Mouse (Mus musculus) naive thymus-derived CD4-positive, alpha-beta T cell, adult 2 months (primary cell): ENCODE measurements around the gene Ppp1r10.

ENCODE experiments used
- DNase-seq: peaks from one replicate; pipeline ENCODE4 v3.0.0-alpha.2; 2011; ENCODE audit warnings: low read depth

Ppp1r10 gene

GRCm38 (mm10) chr17:35916297-35917142 is at the start of gene Ppp1r10, which contains the start of gene Mrps18b:
Ppp1r10 (plus strand) TSS chr17:35916434.
Mrps18b (minus strand) TSS chr17:35916389.
- peak; percentile 100 for DNase-seq

GRCm38 (mm10) chr17:35866911-35867890 is 49.0 kb upstream of the Ppp1r10 start:
- peak; percentile 60 for DNase-seq

DNA sequence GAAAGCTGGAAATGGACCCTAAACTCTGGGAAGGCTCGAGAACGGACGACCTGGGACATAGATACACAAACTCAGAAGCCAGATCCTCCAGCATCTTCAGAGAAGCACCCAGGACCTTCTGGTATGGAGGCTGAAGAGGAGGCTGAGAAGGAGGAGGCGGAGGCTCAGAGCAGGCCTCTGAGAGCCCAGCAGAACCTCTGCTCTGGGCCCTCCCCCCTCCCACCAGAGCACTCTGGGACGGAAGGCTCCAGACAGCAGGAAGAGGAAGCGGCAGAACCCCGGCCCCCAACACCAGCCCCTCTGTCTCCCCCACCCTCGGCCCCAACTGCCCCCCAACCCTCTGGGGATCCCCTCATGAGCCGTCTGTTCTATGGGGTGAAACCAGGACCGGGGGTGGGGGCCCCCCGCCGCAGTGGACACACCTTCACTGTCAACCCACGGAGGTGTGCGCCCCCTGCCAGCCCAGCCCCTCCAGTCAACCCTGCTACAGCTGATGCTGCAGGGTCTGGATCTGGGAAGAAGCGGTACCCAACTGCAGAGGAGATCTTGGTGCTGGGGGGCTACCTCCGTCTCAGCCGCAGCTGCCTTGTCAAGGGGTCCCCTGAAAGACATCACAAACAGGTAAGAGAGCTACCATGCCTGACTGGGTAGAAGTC is 47.9 kb upstream of the Ppp1r10 start:
- DNase-seq: peak; percentile 70

GRCm38 (mm10) chr17:35868961-35869345 is 47.3 kb upstream of the Ppp1r10 start:
- no peak for DNase-seq

- peak; percentile 49 for DNase-seq
These were observed 46.7 kb upstream of the Ppp1r10 start for GRCm38 (mm10) chr17:35869346-35870067.

- DNase-seq: peak; percentile 81
These were observed 45.9 kb upstream of the Ppp1r10 start for GRCm38 (mm10) chr17:35870151-35870883.

GRCm38 (mm10) chr17:35870884-35871696 is 45.1 kb upstream of the Ppp1r10 start:
- peak; percentile 82 for DNase-seq

DNA sequence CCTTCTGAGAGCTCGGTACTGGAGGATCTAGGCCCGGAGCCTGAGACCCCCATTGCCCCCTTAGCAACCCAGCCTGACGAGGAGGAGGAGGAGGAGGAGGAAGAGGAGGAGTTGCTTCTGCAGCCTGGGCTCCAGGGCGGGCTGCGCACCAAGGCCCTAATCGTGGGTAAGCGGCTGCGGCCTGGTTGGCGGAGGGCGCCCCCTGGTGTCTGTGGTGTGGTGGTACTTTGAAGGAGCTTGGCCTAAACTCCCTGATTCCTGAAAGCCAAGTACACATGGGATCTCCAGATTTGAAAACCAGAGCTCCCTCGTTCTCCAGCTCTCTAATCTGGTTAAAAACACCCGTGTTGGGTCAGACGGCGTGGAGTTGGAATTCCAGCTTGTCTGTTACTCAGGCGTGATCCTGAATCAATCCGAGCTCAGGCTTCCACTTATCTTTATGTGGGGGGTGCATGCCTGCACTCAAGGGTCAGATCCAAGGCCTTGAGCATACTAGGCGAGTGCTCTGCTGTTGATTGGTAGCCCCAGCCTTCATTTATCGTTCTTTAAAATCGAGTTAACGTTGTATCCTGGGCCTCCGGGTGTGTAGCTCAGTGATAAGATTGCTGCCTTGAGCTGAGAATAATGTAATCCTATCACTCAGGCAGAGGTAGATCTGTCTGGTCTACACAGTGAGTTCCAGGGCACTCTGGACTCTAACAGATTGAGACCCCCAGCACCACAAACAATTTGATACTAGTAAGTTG is 42.3 kb upstream of the Ppp1r10 start:
- peak; percentile 87 for DNase-seq

- DNase-seq: no peak
These were observed 41.5 kb upstream of the Ppp1r10 start for GRCm38 (mm10) chr17:35874721-35875120.

GRCm38 (mm10) chr17:35879245-35880057 is 36.8 kb upstream of the Ppp1r10 start, which contains the start of gene Dhx16:
Dhx16 (plus strand) TSS chr17:35879819.
- peak; percentile 97 for DNase-seq

GRCm38 (mm10) chr17:35882924-35883323 is 33.3 kb upstream of the Ppp1r10 start:
- DNase-seq: no peak

DNA sequence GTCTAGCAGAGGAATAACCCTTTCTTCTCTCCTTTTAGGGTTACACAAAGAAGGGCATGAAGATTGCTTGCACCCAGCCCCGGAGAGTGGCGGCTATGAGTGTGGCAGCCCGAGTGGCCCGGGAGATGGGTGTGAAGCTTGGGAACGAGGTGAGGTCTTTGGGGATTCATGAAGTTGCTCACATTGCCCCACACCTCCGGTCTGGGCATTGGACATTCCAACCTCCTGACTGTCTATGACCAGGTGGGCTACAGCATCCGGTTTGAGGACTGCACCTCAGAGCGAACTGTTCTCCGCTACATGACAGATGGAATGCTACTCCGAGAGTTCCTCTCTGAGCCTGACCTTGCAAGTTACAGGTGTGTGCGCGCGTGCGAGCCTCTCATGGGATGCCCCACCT is 32.5 kb upstream of the Ppp1r10 start:
- no peak for DNase-seq

- no peak for DNase-seq
These were observed 28.5 kb upstream of the Ppp1r10 start for GRCm38 (mm10) chr17:35887725-35888124.

DNA sequence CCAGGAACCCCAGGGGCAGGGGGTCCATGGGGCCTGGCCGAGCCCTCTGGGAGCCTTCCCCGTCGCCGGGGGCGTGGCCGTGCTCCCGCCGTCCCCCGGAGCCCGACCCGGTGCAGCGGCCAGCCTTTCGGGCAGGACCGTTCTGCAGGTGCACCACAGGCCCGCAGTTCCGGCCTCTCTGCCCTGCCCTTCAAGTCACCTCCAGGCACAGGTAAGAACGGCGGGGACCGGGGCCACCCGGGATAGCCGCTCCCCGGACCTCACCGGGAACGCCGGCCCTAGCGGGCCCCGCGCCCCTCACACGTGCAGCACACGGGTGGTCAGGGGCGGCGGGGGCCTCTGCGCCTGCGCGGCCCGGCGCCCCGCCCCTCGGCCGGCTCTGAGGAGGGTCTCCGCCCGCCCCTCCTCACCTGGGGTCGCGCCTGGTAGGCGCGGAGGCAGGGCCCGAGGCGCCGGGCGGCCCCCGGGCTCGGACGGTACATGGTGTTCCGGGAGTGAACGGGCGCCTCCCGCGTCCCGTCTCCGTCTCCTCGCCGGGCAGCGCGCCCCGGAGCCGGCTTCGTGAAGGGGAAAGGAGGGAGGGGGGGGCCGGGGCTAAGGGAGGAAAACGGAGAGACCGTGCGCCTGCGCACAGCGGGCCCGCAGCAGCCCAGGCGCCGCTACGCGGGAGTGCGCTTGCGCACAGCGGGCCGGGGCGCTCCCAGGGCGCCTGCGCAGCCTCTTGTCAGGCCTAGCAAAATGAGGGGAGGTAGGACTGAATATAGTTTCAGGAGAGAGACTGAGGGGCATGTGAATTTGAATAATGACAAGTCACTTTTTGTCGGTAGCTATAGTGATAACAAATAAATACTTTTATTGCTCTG is 19.2 kb upstream of the Ppp1r10 start, which contains the start of gene 2310061I04Rik:
2310061I04Rik (minus strand) TSS at position 651 of the 863 bp plus-strand sequence.
- peak; percentile 97 for DNase-seq

DNA sequence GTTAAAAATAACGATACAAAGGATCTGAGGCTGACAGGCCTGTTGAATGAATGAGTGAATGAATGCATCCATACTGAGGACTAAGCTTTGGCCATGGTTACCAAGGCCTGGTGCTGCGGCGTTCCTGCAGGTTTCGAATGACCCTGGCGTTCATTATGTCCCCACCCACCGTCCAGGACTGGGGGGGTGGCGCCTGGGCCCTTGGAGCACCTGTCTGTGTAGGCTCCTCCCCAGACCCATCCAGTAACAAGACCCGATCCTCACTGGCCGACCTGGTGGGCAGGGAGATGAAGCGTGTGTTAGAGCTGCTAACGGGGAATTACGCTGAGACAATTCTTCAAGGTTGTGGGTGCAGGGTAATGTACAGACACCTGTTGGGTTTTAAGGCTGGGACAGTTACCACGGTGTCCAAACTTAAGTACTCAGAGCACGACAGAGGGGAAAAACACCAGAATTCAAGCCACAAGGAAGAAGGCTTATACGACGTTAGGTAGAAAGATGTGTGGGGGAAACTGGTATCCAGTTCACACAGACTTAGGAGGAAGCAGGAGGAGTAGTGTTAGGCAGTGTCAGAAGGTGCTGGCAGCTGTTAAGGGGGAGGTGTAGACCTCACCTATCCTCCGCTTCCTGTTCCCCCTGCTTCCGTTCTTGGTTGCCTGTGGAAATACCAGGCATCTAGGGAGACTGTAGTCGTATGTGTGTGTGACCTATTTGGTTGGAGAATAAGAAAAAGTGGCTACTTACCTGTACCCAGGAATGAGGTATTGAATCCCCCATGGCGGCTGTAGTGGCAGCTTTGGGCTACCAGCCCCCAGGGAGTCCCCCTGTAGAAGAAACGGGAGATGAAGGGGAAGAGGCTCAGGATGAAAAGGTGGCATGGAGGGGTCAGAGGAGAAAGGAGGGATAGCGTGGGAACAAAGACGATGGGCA is 18.3 kb upstream of the Ppp1r10 start:
- DNase-seq: no peak

- DNase-seq: no peak
These were observed 15.6 kb upstream of the Ppp1r10 start for GRCm38 (mm10) chr17:35900636-35901035.
